Mouse (Mus musculus) midbrain, embryonic 11.5 days (tissue): ENCODE results near the gene Pdia3. TPM values are rescaled to one million over a fixed set of nuclear protein-coding genes. Genes with fewer than 3 reads are reported as not detected.

Experiments used
- ATAC-seq: fragments of 200-750 bp; cut with Nextera tagmentation; 2 replicates; pipeline ENCODE4 v1.8.0; 2017; ENCODE audit warnings: moderate TSS enrichment, moderate library complexity; ENCODE audit not compliant: low FRiP score
- DNase-seq: peaks from one replicate; pipeline ENCODE4 v3.0.0; 2015; ENCODE audit warnings: low spot score; ENCODE audit errors: missing footprints
- H3K27ac ChIP-seq: fragments of 300-500 bp; sonication (generic); 2 replicates; pipeline ENCODE4 v1.5.1; 2014; ENCODE audit warnings: low read depth, low read length
- H3K27me3 ChIP-seq: fragments of 300-500 bp; sonication (generic); 2 replicates; pipeline ENCODE4 v1.6.1; 2014; ENCODE audit warnings: mild to moderate bottlenecking, low read length, moderate library complexity, mixed read lengths; ENCODE audit not compliant: control insufficient read depth, insufficient read depth
- H3K36me3 ChIP-seq: fragments of 300-500 bp; sonication (generic); 2 replicates; pipeline ENCODE4 v1.6.1; 2014; ENCODE audit warnings: mild to moderate bottlenecking, low read length, moderate library complexity, mixed read lengths; ENCODE audit not compliant: control insufficient read depth, insufficient read depth
- H3K4me1 ChIP-seq: fragments of 300-500 bp; sonication (generic); 2 replicates; pipeline ENCODE4 v1.6.1; 2014; ENCODE audit warnings: low read length; ENCODE audit not compliant: control insufficient read depth, insufficient read depth
- H3K4me2 ChIP-seq: fragments of 300-500 bp; sonication (generic); 2 replicates; pipeline ENCODE4 v1.6.1; 2014; ENCODE audit warnings: mild to moderate bottlenecking, moderate library complexity
- H3K4me3 ChIP-seq: fragments of 300-500 bp; sonication (generic); 2 replicates; pipeline ENCODE4 v1.5.1; 2014; ENCODE audit warnings: low read depth, low read length
- H3K9ac ChIP-seq: fragments of 300-500 bp; sonication (generic); 2 replicates; pipeline ENCODE4 v1.6.1; 2014; ENCODE audit warnings: low read length
- H3K9me3 ChIP-seq: fragments of 300-500 bp; sonication (generic); 2 replicates; pipeline ENCODE4 v1.6.1; 2016; ENCODE audit warnings: low read length; ENCODE audit not compliant: control insufficient read depth
- WGBS: fragments of 180-500 bp; shearing (Covaris S2); extraction: QIAGEN DNeasy Blood & Tissue Kit; methylation state at CpG from one replicate; pipeline ENCODE4 v1.1.7; 2014; 5-methylcytosine and 5-hydroxymethylcytosine counted together
- polyA plus RNA-seq: library from polyadenylated mRNA; unstranded; fragments of >200 nt; fragmentation: Nextera tagmentation; extraction: Ambion mirVana; gene quantifications from 2 replicates; pipeline ENCODE4 v1.2.1, GENCODE M21; 2014

Gene Pdia3
- polyA plus RNA-seq, 1 experiment from 2014 or later: 510 TPM

GRCm38 (mm10) chr2:121412843-121413386 is 660 bp upstream of the Pdia3 start:
- Histone ChIP-seq H3K4me2 (peak overlapping the region; percentile 76), H3K27ac (peak overlapping the region; percentile 96), H3K4me3 (peak overlapping the region; percentile 99), H3K4me1 (peaks cover 16% of the 10 kb centered on the region), H3K27me3 (no peaks in the 10 kb centered on the region), H3K9ac (peak overlapping the region; percentile 99), H3K36me3 (peaks cover 1% of the 10 kb centered on the region; the same call in 1 of the 2 replicates), H3K9me3 (no peaks in the 10 kb centered on the region)
- ATAC-seq: no peak; the same call in 1 of the 2 replicates
- no peak for DNase-seq
- 15% methylated on average over 4 of the region's 4 CpGs for WGBS

- 1% methylated on average over 32 of the region's 32 CpGs for WGBS
- Histone ChIP-seq H3K27me3 (no peaks in the 10 kb centered on the region), H3K4me1 (peaks cover 16% of the 10 kb centered on the region), H3K36me3 (peaks cover 8% of the 10 kb centered on the region; the same call in 1 of the 2 replicates), H3K9ac (peak overlapping the region; percentile 99), H3K4me2 (peak overlapping the region; percentile 76), H3K4me3 (peak overlapping the region; percentile 99), H3K27ac (peak overlapping the region; percentile 96), H3K9me3 (no peaks in the 10 kb centered on the region)
- ATAC-seq: peak; percentile 55
- peak; percentile 91 for DNase-seq
These were observed 637 bp downstream of the Pdia3 start for GRCm38 (mm10) chr2:121414139-121414685.

GRCm38 (mm10) chr2:121415103-121415502 is 1.5 kb downstream of the Pdia3 start:
- peak overlapping the region; percentile 31 for H3K9ac ChIP-seq
- H3K9me3 ChIP-seq: no peaks in the 10 kb centered on the region
- ATAC-seq: no peak
- H3K4me1 ChIP-seq: peaks cover 16% of the 10 kb centered on the region
- 78% methylated on average over 3 of the region's 3 CpGs for WGBS
- peak; percentile 80 for DNase-seq
- peak overlapping the region; percentile 76 for H3K4me2 ChIP-seq
- peak overlapping the region; percentile 99 for H3K4me3 ChIP-seq
- no peaks in the 10 kb centered on the region for H3K27me3 ChIP-seq
- H3K36me3 ChIP-seq: peaks cover 8% of the 10 kb centered on the region; the same call in 1 of the 2 replicates
- H3K27ac ChIP-seq: no peak overlapping the region

- H3K4me1 ChIP-seq: peaks cover 16% of the 10 kb centered on the region
- H3K9ac ChIP-seq: peak overlapping the region; percentile 31; the same call in 1 of the 2 replicates
- H3K27me3 ChIP-seq: no peaks in the 10 kb centered on the region
- H3K27ac ChIP-seq: no peak overlapping the region
- peaks cover 8% of the 10 kb centered on the region; the same call in 1 of the 2 replicates for H3K36me3 ChIP-seq
- peak overlapping the region; percentile 99 for H3K4me3 ChIP-seq
- 88% methylated on average over 3 of the region's 3 CpGs for WGBS
- H3K9me3 ChIP-seq: no peaks in the 10 kb centered on the region
- DNase-seq (peak; percentile 39), ATAC-seq (no peak)
- H3K4me2 ChIP-seq: peak overlapping the region; percentile 76
These were observed 2.0 kb downstream of the Pdia3 start for GRCm38 (mm10) chr2:121415591-121415990.

GRCm38 (mm10) chr2:121416356-121416755 is 2.8 kb downstream of the Pdia3 start:
- Histone ChIP-seq H3K4me2 (no peak overlapping the region), H3K36me3 (peaks cover 8% of the 10 kb centered on the region; the same call in 1 of the 2 replicates), H3K27me3 (no peaks in the 10 kb centered on the region), H3K4me1 (peaks cover 16% of the 10 kb centered on the region), H3K9me3 (no peaks in the 10 kb centered on the region), H3K27ac (no peak overlapping the region), H3K9ac (no peak overlapping the region), H3K4me3 (no peak overlapping the region)
- WGBS: 95% methylated on average over 6 of the region's 6 CpGs
- ATAC-seq: no peak
- DNase-seq: peak; percentile 83

GRCm38 (mm10) chr2:121418476-121418875 is 4.9 kb downstream of the Pdia3 start:
- H3K9ac ChIP-seq: no peak overlapping the region
- WGBS: 94% methylated on average over 3 of the region's 3 CpGs
- no peak overlapping the region for H3K4me3 ChIP-seq
- H3K27ac ChIP-seq: no peak overlapping the region
- H3K9me3 ChIP-seq: no peaks in the 10 kb centered on the region
- ATAC-seq (no peak), DNase-seq (peak; percentile 67)
- H3K36me3 ChIP-seq: peaks cover 14% of the 10 kb centered on the region
- H3K4me1 ChIP-seq: peaks cover 16% of the 10 kb centered on the region
- no peak overlapping the region for H3K4me2 ChIP-seq
- H3K27me3 ChIP-seq: no peaks in the 10 kb centered on the region

GRCm38 (mm10) chr2:121423166-121423565 is 9.6 kb downstream of the Pdia3 start:
- 96% methylated on average over 2 of the region's 2 CpGs for WGBS
- H3K4me2 ChIP-seq: no peak overlapping the region
- H3K36me3 ChIP-seq: peaks cover 24% of the 10 kb centered on the region

GRCm38 (mm10) chr2:121425890-121426289 is 12.3 kb downstream of the Pdia3 start:
- DNase-seq (peak; percentile 21), ATAC-seq (no peak)
- H3K27me3 ChIP-seq: no peaks in the 10 kb centered on the region
- H3K9ac ChIP-seq: no peak overlapping the region
- H3K9me3 ChIP-seq: no peaks in the 10 kb centered on the region
- H3K4me1 ChIP-seq: no peaks in the 10 kb centered on the region
- 93% methylated on average over 2 of the region's 2 CpGs for WGBS
- H3K27ac ChIP-seq: no peak overlapping the region
- H3K4me3 ChIP-seq: no peak overlapping the region
- no peak overlapping the region for H3K4me2 ChIP-seq
- H3K36me3 ChIP-seq: peaks cover 30% of the 10 kb centered on the region

More at GRCm38 (mm10) chr2:121423166-121423565, 9.6 kb downstream of the Pdia3 start:
- H3K9ac ChIP-seq: no peak overlapping the region
- ATAC-seq (no peak), DNase-seq (peak; percentile 67)
- no peak overlapping the region for H3K4me3 ChIP-seq
- H3K4me1 ChIP-seq: no peaks in the 10 kb centered on the region
- H3K9me3 ChIP-seq: no peaks in the 10 kb centered on the region
- no peak overlapping the region for H3K27ac ChIP-seq
- H3K27me3 ChIP-seq: no peaks in the 10 kb centered on the region

GRCm38 (mm10) chr2:121434854-121435253 is 21.3 kb downstream of the Pdia3 start:
- Histone ChIP-seq H3K27ac (no peak overlapping the region), H3K4me3 (no peak overlapping the region), H3K4me1 (no peaks in the 10 kb centered on the region), H3K36me3 (peaks cover 53% of the 10 kb centered on the region), H3K9me3 (no peaks in the 10 kb centered on the region), H3K9ac (no peak overlapping the region), H3K27me3 (no peaks in the 10 kb centered on the region), H3K4me2 (no peak overlapping the region)
- WGBS: 100% methylated on average over 1 of the region's 1 CpGs
- ATAC-seq: no peak
- no peak for DNase-seq
